Mouse (Mus musculus) heart, adult 2 months (tissue): ENCODE results near the gene Gm826.

ENCODE experiments used
- CTCF ChIP-seq: fragments of 200-600 bp; IDR thresholded peaks from 2 replicates; pipeline ENCODE4 v1.8.1; 2022; ENCODE audit warnings: antibody characterized with exemption, mild to moderate bottlenecking, moderate library complexity
- POLR2A ChIP-seq: fragments of 200-500 bp; IDR thresholded peaks from 2 replicates; pipeline ENCODE4 v1.6.1; 2011; ENCODE audit warnings: mild to moderate bottlenecking, low read depth, low read length, control low read depth; ENCODE audit not compliant: insufficient read depth

DNA sequence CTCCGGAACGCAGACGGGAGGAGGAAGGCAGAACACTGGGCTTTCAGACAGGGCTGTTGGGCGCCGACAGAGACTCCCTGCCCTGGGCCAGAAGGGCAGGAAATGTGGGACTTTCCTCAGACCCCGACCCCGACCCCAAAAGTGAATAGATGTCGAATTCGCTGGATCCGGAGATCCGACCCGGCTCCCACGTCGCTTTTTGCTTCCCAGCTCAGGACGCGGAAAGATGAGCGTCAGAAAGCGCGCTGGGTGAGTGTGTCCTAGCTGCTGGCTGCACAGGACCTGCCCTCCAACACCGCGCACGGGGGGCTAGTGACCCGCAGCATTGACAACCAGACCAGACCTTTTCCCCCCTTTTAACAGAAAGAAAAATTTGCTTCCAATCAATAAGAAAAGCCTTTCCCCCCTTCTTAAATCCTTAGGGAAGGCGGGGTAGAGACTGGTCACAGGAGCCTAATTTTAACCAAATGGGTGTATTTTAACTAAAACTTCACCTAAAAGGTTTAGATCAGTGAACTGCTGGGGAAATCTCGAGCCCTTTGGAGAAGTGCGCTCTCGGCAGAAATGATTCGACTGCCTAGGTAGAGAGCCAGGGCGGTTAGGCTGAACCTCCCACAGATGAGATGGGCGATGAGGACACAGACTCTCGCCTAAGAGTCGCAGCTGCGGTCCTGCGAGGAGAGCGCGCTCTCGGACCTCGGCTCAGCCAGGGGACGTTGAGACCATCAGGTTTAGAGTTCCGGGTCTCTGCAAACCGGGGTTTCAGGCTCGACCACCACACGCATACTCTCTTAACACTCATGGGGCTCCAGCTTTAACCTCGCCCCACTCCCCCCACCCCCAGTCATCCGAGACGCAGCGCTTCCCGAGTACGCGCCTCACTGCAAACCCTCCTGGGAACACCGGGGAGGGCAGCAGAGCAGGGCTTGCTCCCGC, 34.7 kb upstream of the Gm826 start:
- TF ChIP-seq POLR2A (no peak), CTCF (no peak)
